Mouse (Mus musculus) erythroblast, embryonic 14.5 days (primary cell): Measurements from ENCODE around the gene Sun3.

Experiments
- GATA1 ChIP-seq: IDR thresholded peaks from 2 replicates; pipeline ENCODE4 v1.6.1; 2012; ENCODE audit warnings: low read length, inconsistent platforms, mixed read lengths
- TAL1 ChIP-seq: IDR thresholded peaks from 3 replicates; pipeline ENCODE4 v1.6.1; 2012; ENCODE audit warnings: low read length, inconsistent platforms, mixed read lengths

DNA sequence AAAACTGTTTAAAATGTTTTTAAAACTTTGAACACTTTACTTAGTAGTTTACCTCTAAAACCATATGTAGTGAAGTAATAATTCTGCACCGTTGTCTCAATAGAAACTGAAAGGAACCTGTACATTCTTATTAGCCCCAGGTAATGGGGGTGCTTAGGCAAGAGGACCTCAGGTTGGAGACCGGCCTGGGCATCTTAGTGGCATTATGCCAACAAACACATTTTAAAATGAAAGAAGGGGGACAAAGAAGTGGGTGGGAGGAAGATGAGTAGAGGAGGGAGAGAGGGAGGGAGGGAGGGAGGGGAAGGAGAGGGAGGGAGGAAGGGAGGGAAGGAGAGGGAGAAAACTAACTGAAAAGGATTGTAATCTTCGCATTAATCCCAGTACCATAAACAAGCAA, 37.4 kb downstream of the Sun3 start:
- TF ChIP-seq GATA1 (no peak), TAL1 (no peak)
